Mouse (Mus musculus): ENCODE results near the gene Dnali1. TPM values are rescaled to one million over a fixed set of nuclear protein-coding genes. Genes with fewer than 3 reads are reported as not detected.

The Dnali1 gene
- total RNA-seq (2012; rRNA removed), result 1.2 and 2.1 TPM in 2 replicates
- 1.1 and 1.3 TPM in 2 replicates for total RNA-seq (2014; rRNA removed)
- polyA plus RNA-seq (2012; ENCODE audit: insufficient read length, low read depth), result 2.3 and 2.7 TPM in 2 replicates

GRCm38 (mm10) chr4:125065517-125066307 lies at the start of gene Dnali1:
Gene Dnali1 (minus strand): TSS chr4:125065703.
- Histone ChIP-seq H3K79me2 (replicated peaks; ENCODE audit: control insufficient read depth, extremely low read depth, insufficient read depth, poor library complexity, severe bottlenecking) (peaks cover 33% of the 10 kb centered on the region), H3K4me3 (replicated peaks in 1 of 3; ENCODE audit: low read depth in 2 of 3, low read length in 2 of 3, poor library complexity in 1 of 3) (peak within 1 kb of the TSS; percentile 92 to 99 (median 95)), H3K27ac (ENCODE audit: insufficient read depth, low read depth) (no peak within 1 kb of the TSS), H3K9ac (ENCODE audit: insufficient read depth, low read depth) (peak within 1 kb of the TSS; percentile 96; the same call in 1 of the 2 replicates), H3K27me3 (replicated peaks) (no peaks in the 10 kb centered on the region), H3K4me2 (ENCODE audit: insufficient read depth, low read depth, poor library complexity, severe bottlenecking) (peak within 1 kb of the TSS; percentile 45), H3K4me1 (ENCODE audit: control insufficient read depth in 1 of 2, insufficient read depth in 2 of 2) (peaks cover 10 to 29% of the 10 kb centered on the region in 2 experiments), H3K36me3 (replicated peaks in 1 of 2; ENCODE audit: control insufficient read depth in 1 of 2, insufficient read depth in 1 of 2, low read length in 1 of 2) (peaks cover 18 to 27% of the 10 kb centered on the region in 2 experiments), H3K9me3 (replicated peaks; ENCODE audit: low read length) (no peaks in the 10 kb centered on the region)
- no peak for TF ChIP-seq RCOR1 (conservative IDR thresholded peaks at IDR 0.05; ENCODE audit: low read depth, low read length)
- peak; percentile 34; the same call in 1 of the 2 replicates for TF ChIP-seq ZNF384 (IDR thresholded peaks at IDR 0.05; ENCODE audit: low read depth, low read length)
- TF ChIP-seq E2F4 (IDR thresholded peaks at IDR 0.05; ENCODE audit: insufficient replicate concordance, low read depth, low read length), result no peak
- no peak for DNase-seq (ENCODE audit: extremely low read depth)
- dilution Hi-C loops (cut with MboI; ENCODE audit: extremely low pct_ligation_motif_present, extremely low pct_unique_long_range_greater_than_20kb, low sequenced_read_pairs) (loop anchor here (25.0 kb wide), 1 partner anchor 103 kb away; no protein-coding TSS in a partner anchor), in situ Hi-C loops (cut with MboI; ENCODE audit: low pct_ligation_motif_present, low pct_unique_long_range_greater_than_20kb, low sequenced_read_pairs) (loop anchor here (10.0 to 25.0 kb wide), 2 partner anchors 303 to 361 kb away; partner anchors contain the start of gene Fhl3)

- DNase-seq (ENCODE audit: extremely low read depth), result no peak
- TF ChIP-seq NRF1 (IDR thresholded peaks at IDR 0.05; ENCODE audit: low read depth, low read length) (peak; percentile 2; the same call in 1 of the 2 replicates), MAFK (IDR thresholded peaks at IDR 0.05; ENCODE audit: insufficient replicate concordance, low read length) (no peak)
- in situ Hi-C loops (cut with MboI; ENCODE audit: low pct_ligation_motif_present, low pct_unique_long_range_greater_than_20kb, low sequenced_read_pairs), result no loop called here
- Histone ChIP-seq H3K27ac (ENCODE audit: insufficient read depth, low read depth) (peak overlapping the region; percentile 68), H3K27me3 (replicated peaks) (no peaks in the 10 kb centered on the region), H3K4me1 (ENCODE audit: control insufficient read depth in 1 of 2, insufficient read depth in 2 of 2) (peaks cover 35 to 61% of the 10 kb centered on the region in 2 experiments), H3K4me3 (replicated peaks in 1 of 3; ENCODE audit: low read depth in 2 of 3, low read length in 2 of 3, poor library complexity in 1 of 3) (peak overlapping the region in 1 of 3 experiments; percentile 21), H3K4me2 (ENCODE audit: insufficient read depth, low read depth, poor library complexity, severe bottlenecking) (no peak overlapping the region; the same call in 1 of the 2 replicates), H3K36me3 (replicated peaks in 1 of 2; ENCODE audit: control insufficient read depth in 1 of 2, insufficient read depth in 1 of 2, low read length in 1 of 2) (peaks cover 20 to 50% of the 10 kb centered on the region in 2 experiments), H3K79me2 (replicated peaks; ENCODE audit: control insufficient read depth, extremely low read depth, insufficient read depth, poor library complexity, severe bottlenecking) (no peaks in the 10 kb centered on the region), H3K9me3 (replicated peaks; ENCODE audit: low read length) (no peaks in the 10 kb centered on the region), H3K9ac (ENCODE audit: insufficient read depth, low read depth) (peak overlapping the region; percentile 30; the same call in 1 of the 2 replicates)
- dilution Hi-C loops (cut with MboI; ENCODE audit: extremely low pct_ligation_motif_present, extremely low pct_unique_long_range_greater_than_20kb, low sequenced_read_pairs), result no loop called here
Observed at GRCm38 (mm10) chr4:125115081-125115480, 49.6 kb upstream of the Dnali1 start.

GRCm38 (mm10) chr4:125114638-125115037 lies 49.1 kb upstream of the Dnali1 start:
- Histone ChIP-seq H3K4me3 (replicated peaks in 1 of 3; ENCODE audit: low read depth in 2 of 3, low read length in 2 of 3, poor library complexity in 1 of 3) (peak overlapping the region in 1 of 3 experiments; percentile 21), H3K4me1 (ENCODE audit: control insufficient read depth in 1 of 2, insufficient read depth in 2 of 2) (peaks cover 35 to 56% of the 10 kb centered on the region in 2 experiments), H3K9ac (ENCODE audit: insufficient read depth, low read depth) (peak overlapping the region; percentile 30; the same call in 1 of the 2 replicates), H3K27ac (ENCODE audit: insufficient read depth, low read depth) (peak overlapping the region; percentile 68), H3K4me2 (ENCODE audit: insufficient read depth, low read depth, poor library complexity, severe bottlenecking) (no peak overlapping the region; the same call in 1 of the 2 replicates), H3K79me2 (replicated peaks; ENCODE audit: control insufficient read depth, extremely low read depth, insufficient read depth, poor library complexity, severe bottlenecking) (no peaks in the 10 kb centered on the region), H3K27me3 (replicated peaks) (no peaks in the 10 kb centered on the region), H3K9me3 (replicated peaks; ENCODE audit: low read length) (no peaks in the 10 kb centered on the region), H3K36me3 (replicated peaks in 1 of 2; ENCODE audit: control insufficient read depth in 1 of 2, insufficient read depth in 1 of 2, low read length in 1 of 2) (peaks cover 16 to 49% of the 10 kb centered on the region in 2 experiments)
- in situ Hi-C loops (cut with MboI; ENCODE audit: low pct_ligation_motif_present, low pct_unique_long_range_greater_than_20kb, low sequenced_read_pairs) (no loop called here), dilution Hi-C loops (cut with MboI; ENCODE audit: extremely low pct_ligation_motif_present, extremely low pct_unique_long_range_greater_than_20kb, low sequenced_read_pairs) (no loop called here)
- DNase-seq (ENCODE audit: extremely low read depth), result peak; percentile 77
- TF ChIP-seq NELFE (IDR thresholded peaks at IDR 0.05; ENCODE audit: low read depth, low read length) (peak; percentile 51), BHLHE40 (IDR thresholded peaks at IDR 0.05; ENCODE audit: low read depth, low read length) (0 out of 2 replicates have a peak, but pooled peaks have one; percentile 3), MYC (IDR thresholded peaks at IDR 0.05; ENCODE audit: low read depth, low read length) (peak; percentile 85), RAD21 (IDR thresholded peaks at IDR 0.05; ENCODE audit: low read depth, low read length) (peak; percentile 86), SIN3A (IDR thresholded peaks at IDR 0.05; ENCODE audit: low read length) (peak; percentile 67; the same call in 1 of the 2 replicates), SMC3 (IDR thresholded peaks at IDR 0.05; ENCODE audit: low read depth, low read length) (peak; percentile 85), ZMIZ1 (IDR thresholded peaks at IDR 0.05; ENCODE audit: low read depth, low read length) (no peak), ELF1 (IDR thresholded peaks at IDR 0.05; ENCODE audit: low read depth, low read length) (peak; percentile 57), ZKSCAN1 (IDR thresholded peaks at IDR 0.05; ENCODE audit: borderline replicate concordance, low read depth, low read length) (no peak), MAX (IDR thresholded peaks at IDR 0.05; ENCODE audit: low read length) (peak; percentile 74), MAZ (IDR thresholded peaks at IDR 0.05; ENCODE audit: low read depth, low read length) (no peak), JUN (IDR thresholded peaks at IDR 0.05; ENCODE audit: insufficient read depth, low read depth, low read length) (0 out of 2 replicates have a peak, but pooled peaks have one; percentile 10), MAFK (IDR thresholded peaks at IDR 0.05; ENCODE audit: insufficient replicate concordance, low read length) (no peak), CHD1 (IDR thresholded peaks at IDR 0.05; ENCODE audit: low read depth, low read length) (0 out of 2 replicates have a peak, but pooled peaks have one; percentile 22), USF1 (IDR thresholded peaks at IDR 0.05; ENCODE audit: low read depth, low read length) (no peak), ZC3H11A (IDR thresholded peaks at IDR 0.05; ENCODE audit: low read depth, low read length) (peak; percentile 10; the same call in 1 of the 2 replicates), RCOR1 (conservative IDR thresholded peaks at IDR 0.05; ENCODE audit: low read depth, low read length) (no peak), USF2 (conservative IDR thresholded peaks at IDR 0.05; ENCODE audit: low read depth, low read length) (no peak)

Measured in CH12.LX (cell line).